Mouse (Mus musculus): ENCODE data around the gene Akip1. TPM values are rescaled to one million over a fixed set of nuclear protein-coding genes. Genes with fewer than 3 reads are reported as not detected.

Gene Akip1
- 19.0 and 22.2 TPM in 2 replicates for polyA plus RNA-seq (2014; fragmentation: Nextera tagmentation; extraction: Ambion mirVana)

DNA sequence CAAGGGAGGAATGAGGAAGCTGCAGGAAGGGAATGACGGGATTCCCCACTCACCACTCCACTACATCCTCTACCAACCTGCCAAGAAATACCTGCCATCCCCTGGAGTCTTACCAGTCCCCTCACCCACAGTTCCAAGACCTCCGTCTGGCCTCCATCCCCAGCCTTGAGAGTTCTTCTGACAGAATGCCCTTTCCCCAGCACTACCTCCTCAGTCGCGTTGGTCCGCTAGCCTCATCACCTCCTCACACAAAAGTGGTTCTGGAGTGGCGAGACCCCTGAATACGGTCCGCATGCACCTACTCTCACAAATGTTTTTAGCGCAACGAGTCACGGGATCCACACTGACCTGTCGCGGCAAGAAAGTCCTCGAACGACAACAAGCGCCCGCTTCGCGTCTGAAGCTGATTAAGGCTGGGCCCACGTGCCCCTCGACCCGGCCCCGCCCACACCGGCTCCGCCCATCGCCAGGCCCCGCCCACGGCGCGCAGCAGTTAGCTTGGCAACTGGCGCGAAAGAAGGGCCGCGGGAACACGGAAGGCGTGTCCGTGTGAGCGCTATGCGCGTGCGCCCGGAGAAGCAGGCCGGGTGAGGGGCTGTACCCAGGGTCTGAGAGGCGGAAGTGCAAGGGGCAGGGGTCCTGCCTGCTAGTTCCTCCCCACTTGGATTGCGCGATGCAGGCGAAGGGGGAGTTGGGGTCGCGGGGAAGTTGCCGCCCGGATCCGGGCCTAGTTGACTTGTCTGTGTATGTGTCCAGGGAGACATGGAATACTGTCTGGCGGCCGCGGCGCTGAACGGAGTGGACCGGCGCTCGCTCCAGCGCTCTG is at the start of gene Akip1, which contains the start of gene St5:
Gene Akip1, plus strand, starts transcription at position 501 of the 826 bp plus-strand sequence.
Gene St5, minus strand, starts transcription at position 416 of the 826 bp plus-strand sequence.
- Histone ChIP-seq H3K27me3 (ENCODE audit: control insufficient read depth, insufficient read depth, low read length) (no peaks in the 10 kb centered on the region), H3K4me1 (replicated peaks; ENCODE audit: control insufficient read depth, insufficient read depth, low read length) (no peaks in the 10 kb centered on the region), H3K27ac (ENCODE audit: low read depth, low read length) (0 out of 2 replicates have a peak within 1 kb of the TSS, but pooled peaks have one; percentile 17), H3K4me2 (replicated peaks; ENCODE audit: low read depth, low read length) (peak within 1 kb of the TSS; percentile 50), H3K36me3 (ENCODE audit: control insufficient read depth, insufficient read depth, low read length) (no peaks in the 10 kb centered on the region), H3K9me3 (ENCODE audit: control insufficient read depth, low read length) (no peaks in the 10 kb centered on the region), H3K9ac (ENCODE audit: low read depth, low read length) (peak within 1 kb of the TSS; percentile 64), H3K4me3 (ENCODE audit: low read depth, low read length) (peak within 1 kb of the TSS; percentile 56)
- peak; percentile 97 for DNase-seq (ENCODE audit: low spot score)
- WGBS = 1% methylated on average over 61 of the region's 61 CpGs
- peak; percentile 98 for ATAC-seq (ENCODE audit: low FRiP score)

GRCm38 (mm10) chr7:109654871-109655270 is 48.6 kb upstream of the Akip1 start:
- no peak overlapping the region for H3K4me3 ChIP-seq (ENCODE audit: low read depth, low read length)
- no peak overlapping the region for H3K27ac ChIP-seq (ENCODE audit: low read depth, low read length)
- H3K4me2 ChIP-seq (replicated peaks; ENCODE audit: low read depth, low read length) = no peak overlapping the region
- no peaks in the 10 kb centered on the region for H3K27me3 ChIP-seq (ENCODE audit: control insufficient read depth, insufficient read depth, low read length)
- no peaks in the 10 kb centered on the region for H3K36me3 ChIP-seq (ENCODE audit: control insufficient read depth, insufficient read depth, low read length)
- H3K9me3 ChIP-seq (ENCODE audit: control insufficient read depth, low read length) = no peaks in the 10 kb centered on the region
- ATAC-seq (ENCODE audit: low FRiP score) (no peak), DNase-seq (ENCODE audit: low spot score) (no peak)
- WGBS = 87% methylated on average over 5 of the region's 5 CpGs
- H3K9ac ChIP-seq (ENCODE audit: low read depth, low read length) = no peak overlapping the region
- H3K4me1 ChIP-seq (replicated peaks; ENCODE audit: control insufficient read depth, insufficient read depth, low read length) = no peaks in the 10 kb centered on the region

DNA sequence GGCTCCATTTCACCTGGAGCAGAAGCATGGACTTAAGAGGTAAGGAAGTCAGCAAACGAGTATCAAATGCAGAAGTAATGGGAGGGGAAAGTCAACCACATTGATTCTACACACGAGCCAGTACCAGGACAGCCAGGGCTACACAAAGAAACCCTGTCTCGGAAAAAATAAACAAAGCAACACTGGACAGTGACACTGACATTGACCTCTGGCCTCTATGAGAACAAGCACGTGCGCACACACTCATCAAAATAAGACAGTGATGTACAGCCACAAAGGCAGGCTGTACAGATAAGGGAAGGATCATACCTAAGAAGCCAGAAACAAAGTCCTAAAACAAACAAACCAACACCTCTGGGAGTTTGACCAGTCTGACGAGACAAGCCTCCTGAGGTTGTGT is 45.6 kb upstream of the Akip1 start:
- DNase-seq (ENCODE audit: low spot score) (no peak), ATAC-seq (ENCODE audit: low FRiP score) (no peak)
- Histone ChIP-seq H3K27ac (ENCODE audit: low read depth, low read length) (no peak overlapping the region), H3K4me2 (replicated peaks; ENCODE audit: low read depth, low read length) (no peak overlapping the region), H3K4me3 (ENCODE audit: low read depth, low read length) (no peak overlapping the region), H3K4me1 (replicated peaks; ENCODE audit: control insufficient read depth, insufficient read depth, low read length) (no peaks in the 10 kb centered on the region), H3K36me3 (ENCODE audit: control insufficient read depth, insufficient read depth, low read length) (no peaks in the 10 kb centered on the region), H3K27me3 (ENCODE audit: control insufficient read depth, insufficient read depth, low read length) (no peaks in the 10 kb centered on the region), H3K9me3 (ENCODE audit: control insufficient read depth, low read length) (no peaks in the 10 kb centered on the region), H3K9ac (ENCODE audit: low read depth, low read length) (no peak overlapping the region)
- 48% methylated on average over 6 of the region's 6 CpGs for WGBS

- no peak overlapping the region for H3K4me2 ChIP-seq (replicated peaks; ENCODE audit: low read depth, low read length)
- no peak for DNase-seq (ENCODE audit: low spot score)
- H3K27ac ChIP-seq (ENCODE audit: low read depth, low read length) = no peak overlapping the region
- no peaks in the 10 kb centered on the region for H3K27me3 ChIP-seq (ENCODE audit: control insufficient read depth, insufficient read depth, low read length)
- no peak for ATAC-seq (ENCODE audit: low FRiP score)
- H3K4me1 ChIP-seq (replicated peaks; ENCODE audit: control insufficient read depth, insufficient read depth, low read length) = no peaks in the 10 kb centered on the region
- H3K36me3 ChIP-seq (ENCODE audit: control insufficient read depth, insufficient read depth, low read length) = no peaks in the 10 kb centered on the region
- H3K9me3 ChIP-seq (ENCODE audit: control insufficient read depth, low read length) = no peaks in the 10 kb centered on the region
- H3K9ac ChIP-seq (ENCODE audit: low read depth, low read length) = no peak overlapping the region
- no peak overlapping the region for H3K4me3 ChIP-seq (ENCODE audit: low read depth, low read length)
- WGBS = 97% methylated on average over 2 of the region's 2 CpGs
Measured at GRCm38 (mm10) chr7:109659278-109659677, 44.2 kb upstream of the Akip1 start.

GRCm38 (mm10) chr7:109662626-109663025 is 40.9 kb upstream of the Akip1 start:
- Histone ChIP-seq H3K27me3 (ENCODE audit: control insufficient read depth, insufficient read depth, low read length) (no peaks in the 10 kb centered on the region), H3K4me2 (replicated peaks; ENCODE audit: low read depth, low read length) (no peak overlapping the region), H3K36me3 (ENCODE audit: control insufficient read depth, insufficient read depth, low read length) (no peaks in the 10 kb centered on the region), H3K9me3 (ENCODE audit: control insufficient read depth, low read length) (no peaks in the 10 kb centered on the region), H3K9ac (ENCODE audit: low read depth, low read length) (no peak overlapping the region), H3K4me3 (ENCODE audit: low read depth, low read length) (no peak overlapping the region), H3K27ac (ENCODE audit: low read depth, low read length) (no peak overlapping the region), H3K4me1 (replicated peaks; ENCODE audit: control insufficient read depth, insufficient read depth, low read length) (no peaks in the 10 kb centered on the region)
- ATAC-seq (ENCODE audit: low FRiP score) = no peak
- WGBS = 87% methylated on average over 4 of the region's 4 CpGs
- no peak for DNase-seq (ENCODE audit: low spot score)

DNA sequence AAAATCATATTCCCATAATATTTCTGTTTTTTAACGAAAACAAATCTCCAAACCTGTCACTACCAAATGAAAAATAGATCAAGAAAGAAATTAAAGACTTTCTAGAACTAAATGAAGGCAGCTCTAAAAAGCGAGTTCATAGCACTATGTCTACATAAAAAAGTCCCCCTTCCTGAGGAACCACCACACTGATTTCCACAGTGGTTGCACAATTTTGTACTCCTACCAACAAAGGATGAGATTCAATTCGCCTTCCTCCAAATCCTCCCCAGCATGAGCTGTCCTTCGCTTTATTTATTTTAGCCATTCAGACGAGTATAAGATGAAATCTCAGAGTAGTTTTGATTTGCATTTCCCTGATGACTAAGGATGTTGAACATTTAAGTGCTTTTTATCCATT is 36.8 kb upstream of the Akip1 start:
- no peak for DNase-seq (ENCODE audit: low spot score)
- 79% methylated on average over 5 of the region's 5 CpGs for WGBS
- no peak overlapping the region for H3K4me2 ChIP-seq (replicated peaks; ENCODE audit: low read depth, low read length)

GRCm38 (mm10) chr7:109669426-109670170 is 33.9 kb upstream of the Akip1 start:
- no peak overlapping the region for H3K27ac ChIP-seq (ENCODE audit: low read depth, low read length)
- H3K4me2 ChIP-seq (replicated peaks; ENCODE audit: low read depth, low read length) = no peak overlapping the region
- 83% methylated on average over 5 of the region's 5 CpGs for WGBS
- no peaks in the 10 kb centered on the region for H3K9me3 ChIP-seq (ENCODE audit: control insufficient read depth, low read length)
- no peaks in the 10 kb centered on the region for H3K36me3 ChIP-seq (ENCODE audit: control insufficient read depth, insufficient read depth, low read length)
- H3K4me1 ChIP-seq (replicated peaks; ENCODE audit: control insufficient read depth, insufficient read depth, low read length) = no peaks in the 10 kb centered on the region
- no peak overlapping the region for H3K4me3 ChIP-seq (ENCODE audit: low read depth, low read length)
- no peak for DNase-seq (ENCODE audit: low spot score)
- ATAC-seq (ENCODE audit: low FRiP score) = no peak
- no peak overlapping the region for H3K9ac ChIP-seq (ENCODE audit: low read depth, low read length)
- H3K27me3 ChIP-seq (ENCODE audit: control insufficient read depth, insufficient read depth, low read length) = no peaks in the 10 kb centered on the region

More for the DNA sequence above, 36.8 kb upstream of the Akip1 start:
- Histone ChIP-seq H3K36me3 (ENCODE audit: control insufficient read depth, insufficient read depth, low read length) (no peaks in the 10 kb centered on the region), H3K9me3 (ENCODE audit: control insufficient read depth, low read length) (no peaks in the 10 kb centered on the region), H3K4me1 (replicated peaks; ENCODE audit: control insufficient read depth, insufficient read depth, low read length) (no peaks in the 10 kb centered on the region), H3K27me3 (ENCODE audit: control insufficient read depth, insufficient read depth, low read length) (no peaks in the 10 kb centered on the region), H3K9ac (ENCODE audit: low read depth, low read length) (no peak overlapping the region), H3K27ac (ENCODE audit: low read depth, low read length) (no peak overlapping the region), H3K4me3 (ENCODE audit: low read depth, low read length) (no peak overlapping the region)
- ATAC-seq (ENCODE audit: low FRiP score) = no peak

DNA sequence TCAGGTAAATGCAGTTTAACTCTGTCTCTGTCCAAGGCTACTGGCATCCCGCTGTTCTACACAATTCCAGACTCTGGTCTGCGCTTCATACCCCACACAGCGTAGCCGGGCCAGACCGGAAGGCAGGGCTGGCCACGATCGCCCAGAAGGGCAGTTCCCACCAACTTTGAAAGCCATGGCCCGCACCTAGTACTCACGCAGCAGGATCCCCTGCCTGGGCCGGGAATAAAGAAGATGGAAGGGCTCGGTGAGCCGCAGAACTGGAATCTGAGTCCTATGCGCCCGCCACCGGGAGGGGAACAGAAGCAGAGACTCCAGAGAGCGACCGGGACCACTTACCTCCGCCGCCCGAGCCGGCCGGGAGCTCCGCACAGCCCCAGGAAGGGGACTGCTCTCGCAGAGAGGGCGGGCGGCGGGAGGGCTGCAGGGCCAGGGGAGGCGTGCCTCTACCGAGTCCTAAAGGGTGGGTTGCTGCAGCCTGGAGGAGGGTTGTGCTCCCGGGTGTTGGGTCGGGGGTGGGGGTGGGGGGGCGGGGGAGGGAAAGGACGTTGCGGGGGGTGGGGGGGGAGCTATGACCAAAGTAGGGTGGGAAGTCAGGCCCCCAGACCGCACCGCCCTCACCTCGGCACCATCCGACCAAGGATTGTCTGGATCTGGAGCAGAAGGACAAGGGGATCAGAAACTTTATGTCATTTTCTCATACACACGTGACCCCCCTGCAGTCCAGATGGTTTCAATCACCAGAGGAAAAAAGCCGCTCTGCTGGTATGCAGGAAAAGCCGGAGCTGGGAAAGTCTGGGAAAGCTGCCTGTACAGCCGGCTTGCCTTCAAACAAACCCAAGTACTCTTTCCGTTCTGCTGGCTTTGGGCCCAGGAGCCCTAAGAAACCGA is 31.7 kb upstream of the Akip1 start:
- Histone ChIP-seq H3K9ac (ENCODE audit: low read depth, low read length) (peak overlapping the region; percentile 81), H3K4me2 (replicated peaks; ENCODE audit: low read depth, low read length) (peak overlapping the region; percentile 97), H3K27me3 (ENCODE audit: control insufficient read depth, insufficient read depth, low read length) (no peaks in the 10 kb centered on the region), H3K9me3 (ENCODE audit: control insufficient read depth, low read length) (no peaks in the 10 kb centered on the region), H3K4me1 (replicated peaks; ENCODE audit: control insufficient read depth, insufficient read depth, low read length) (no peaks in the 10 kb centered on the region), H3K4me3 (ENCODE audit: low read depth, low read length) (peak overlapping the region; percentile 59), H3K36me3 (ENCODE audit: control insufficient read depth, insufficient read depth, low read length) (no peaks in the 10 kb centered on the region), H3K27ac (ENCODE audit: low read depth, low read length) (peak overlapping the region; percentile 75)
- ATAC-seq (ENCODE audit: low FRiP score) = peak; percentile 96
- 1% methylated on average over 36 of the region's 44 CpGs for WGBS
- DNase-seq (ENCODE audit: low spot score) = peak; percentile 78
